Mouse (Mus musculus) MEL (cell line): ENCODE results near the gene Zfp970. TPM values are rescaled to one million over a fixed set of nuclear protein-coding genes. Genes with fewer than 3 reads are reported as not detected.
"Not testable (repeated sequence)": the region's sequence is repeated elsewhere in the genome, so short reads cannot be mapped to it uniquely, and the experiment has no call there.

Experiments
- DNase-seq: peaks from one replicate; pipeline ENCODE4 v3.0.0; 2011; ENCODE audit warnings: low read depth, low spot score
- H3K27ac ChIP-seq: 2 replicates; pipeline ENCODE4 v1.5.1; 2012; ENCODE audit warnings: low read depth, mild to moderate bottlenecking, control low read depth, low read length, moderate library complexity; ENCODE audit not compliant: control insufficient read depth
- H3K27me3 ChIP-seq, 2 experiments: fragments of 150-350 bp in 1 of 2; sonication (generic) in 1 of 2; 2 replicates each; pipeline ENCODE4 v1.6.1; 2012; ENCODE audit warnings: low read length in 2 of 2, mild to moderate bottlenecking in 2 of 2, improper control_type of control experiment in 1 of 2, moderate library complexity in 1 of 2; ENCODE audit not compliant: insufficient read depth in 2 of 2, control insufficient read depth in 1 of 2
- H3K36me3 ChIP-seq, 2 experiments: 2 replicates each; pipeline ENCODE4 v1.6.1; 2012 to 2014; ENCODE audit warnings: low read length in 2 of 2, improper control_type of control experiment in 1 of 2, inconsistent platforms in 1 of 2, mild to moderate bottlenecking in 1 of 2; ENCODE audit not compliant: insufficient read depth in 2 of 2, control insufficient read depth in 1 of 2
- H3K4me1 ChIP-seq, 2 experiments: fragments of 150-350 bp in 1 of 2; sonication (generic) in 1 of 2; 2 replicates each; pipeline ENCODE4 v1.6.1; 2012; ENCODE audit warnings: low read length in 2 of 2, improper control_type of control experiment in 1 of 2, mild to moderate bottlenecking in 1 of 2; ENCODE audit not compliant: insufficient read depth in 2 of 2, control insufficient read depth in 1 of 2
- H3K4me3 ChIP-seq, 2 experiments: fragments of 150-350 bp in 1 of 2; sonication (generic) in 1 of 2; 2 replicates each; pipeline ENCODE4 v1.5.1; 2012; ENCODE audit warnings: low read depth in 2 of 2, low read length in 2 of 2, mild to moderate bottlenecking in 2 of 2, moderate library complexity in 2 of 2, control low read depth in 1 of 2, improper control_type of control experiment in 1 of 2; ENCODE audit not compliant: control insufficient read depth in 1 of 2, insufficient read depth in 1 of 2
- H3K79me2 ChIP-seq: 2 replicates; pipeline ENCODE4 v1.6.1; 2012; ENCODE audit warnings: mild to moderate bottlenecking, low read length, moderate library complexity; ENCODE audit not compliant: control insufficient read depth, poor library complexity, insufficient read depth
- H3K9ac ChIP-seq: 2 replicates; pipeline ENCODE4 v1.6.1; 2012; ENCODE audit warnings: low read depth, mild to moderate bottlenecking, control low read depth, low read length, moderate library complexity; ENCODE audit not compliant: control insufficient read depth, poor library complexity, severe bottlenecking
- H3K9me3 ChIP-seq: fragments of 150-350 bp; sonication (generic); replicated peaks from 2 replicates; pipeline ENCODE4 v1.6.1; 2012; ENCODE audit warnings: mild to moderate bottlenecking, low read length, improper control_type of control experiment, moderate library complexity; ENCODE audit not compliant: insufficient read depth
- CTCF ChIP-seq, 3 experiments: IDR thresholded peaks in 2 of 3; conservative IDR thresholded peaks in 1 of 3; 2 replicates each; pipeline ENCODE4 v1.5.1; 2011 to 2012; ENCODE audit warnings: low read length in 3 of 3, low read depth in 2 of 3, mild to moderate bottlenecking in 2 of 3, improper control_type of control experiment in 1 of 3, inconsistent platforms in 1 of 3, mixed read lengths in 1 of 3, moderate library complexity in 1 of 3; ENCODE audit not compliant: control insufficient read depth in 1 of 3, insufficient read depth in 1 of 3, poor library complexity in 1 of 3, severe bottlenecking in 1 of 3
- ETS1 ChIP-seq: IDR thresholded peaks from 2 replicates; pipeline ENCODE4 v1.6.1; 2012; ENCODE audit warnings: low read depth, mild to moderate bottlenecking, inconsistent platforms, low read length, improper control_type of control experiment, moderate library complexity
- JUND ChIP-seq: IDR thresholded peaks from 2 replicates; pipeline ENCODE4 v1.6.1; 2011; ENCODE audit warnings: low read depth, mild to moderate bottlenecking, improper control_type of control experiment, low read length
- POLR2A ChIP-seq, 2 experiments: IDR thresholded peaks; 2 replicates each; pipeline ENCODE4 v1.6.1; 2011 to 2012; ENCODE audit warnings: low read length in 2 of 2, mild to moderate bottlenecking in 2 of 2, control low read depth in 1 of 2, improper control_type of control experiment in 1 of 2, low read depth in 1 of 2, moderate library complexity in 1 of 2; ENCODE audit not compliant: control insufficient read depth in 1 of 2, insufficient read depth in 1 of 2, poor library complexity in 1 of 2
- RAD21 ChIP-seq: IDR thresholded peaks from 2 replicates; pipeline ENCODE4 v1.6.1; 2011; ENCODE audit warnings: mild to moderate bottlenecking, low read depth, low read length, improper control_type of control experiment
- SIN3A ChIP-seq: IDR thresholded peaks from 2 replicates; pipeline ENCODE4 v1.6.1; 2012; ENCODE audit warnings: low read length, improper control_type of control experiment, inconsistent platforms
- polyA plus RNA-seq, 2 experiments: library from polyadenylated mRNA; stranded (reverse) in 1 of 2; unstranded in 1 of 2; fragments of >175 nt in 1 of 2; fragments of >200 nt in 1 of 2; gene quantifications; 2 replicates each; pipeline versions ENCODE4 v1.2.1 to v1.2.4; 2012; ENCODE audit warnings: low replicate concordance in 2 of 2, low read depth in 1 of 2; ENCODE audit not compliant: insufficient read length in 2 of 2, insufficient read depth in 1 of 2, missing spikeins in 1 of 2
- total RNA-seq: library from RNA; depleted of rRNA; stranded (reverse); fragments of 300-350 nt; gene quantifications from 2 replicates; pipeline ENCODE4 v1.2.3, GENCODE M21; 2012; rRNA removed

Zfp970 gene
- total and polyA plus RNA-seq, 3 experiments: 15.3 to 1,806 (median 28.7) TPM

DNA sequence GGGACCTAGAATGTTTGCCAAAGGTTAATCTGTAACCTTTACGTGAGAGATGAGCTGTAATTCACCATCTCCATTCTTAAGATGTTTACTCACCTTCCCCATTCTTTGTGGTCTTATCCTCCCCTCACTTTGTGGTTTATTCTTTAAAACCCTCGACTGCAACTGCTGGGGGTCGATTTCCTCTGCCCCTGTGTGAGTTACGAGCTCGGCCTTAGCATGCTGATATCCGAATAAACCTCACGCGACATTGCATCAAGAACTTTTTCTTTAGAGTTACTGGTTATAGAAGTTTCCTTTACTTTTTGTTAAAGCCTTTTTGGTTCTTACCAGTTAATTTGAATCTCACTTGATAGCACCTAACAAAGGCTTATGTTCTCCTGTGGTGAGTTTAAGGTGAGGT, 55.5 kb downstream of the Zfp970 start:
- no peak for DNase-seq
- no peaks in the 10 kb centered on the region for H3K27me3 ChIP-seq
- no peaks in the 10 kb centered on the region for H3K4me1 ChIP-seq
- H3K9ac ChIP-seq: no peak overlapping the region
- H3K27ac ChIP-seq: no peak overlapping the region
- no peak overlapping the region for H3K4me3 ChIP-seq
- no peaks in the 10 kb centered on the region for H3K36me3 ChIP-seq
- no peaks in the 10 kb centered on the region for H3K79me2 ChIP-seq
- H3K9me3 ChIP-seq: no peaks in the 10 kb centered on the region
- no peak for TF ChIP-seq CTCF (IDR thresholded peaks at IDR 0.05 in 2 of 3, conservative IDR thresholded peaks at IDR 0.05 in 1 of 3; ENCODE audit: control insufficient read depth in 1 of 3, insufficient read depth in 1 of 3, low read depth in 2 of 3, low read length in 3 of 3, poor library complexity in 1 of 3, severe bottlenecking in 1 of 3)
- no peak for TF ChIP-seq RAD21
- TF ChIP-seq ETS1: no peak
- no peak for TF ChIP-seq SIN3A

- Histone ChIP-seq H3K79me2 (no peaks in the 10 kb centered on the region), H3K36me3 (no peaks in the 10 kb centered on the region), H3K4me3 (no peak overlapping the region), H3K27me3 (no peaks in the 10 kb centered on the region), H3K9ac (no peak overlapping the region), H3K9me3 (no peaks in the 10 kb centered on the region), H3K4me1 (no peaks in the 10 kb centered on the region), H3K27ac (no peak overlapping the region)
- no peak for DNase-seq
- TF ChIP-seq SIN3A: no peak
- TF ChIP-seq JUND: no peak
- TF ChIP-seq POLR2A (IDR thresholded peaks at IDR 0.05; ENCODE audit: control insufficient read depth in 1 of 2, insufficient read depth in 1 of 2, low read depth in 1 of 2, low read length in 2 of 2, poor library complexity in 1 of 2): no peak
- TF ChIP-seq CTCF (IDR thresholded peaks at IDR 0.05 in 2 of 3, conservative IDR thresholded peaks at IDR 0.05 in 1 of 3; ENCODE audit: control insufficient read depth in 1 of 3, insufficient read depth in 1 of 3, low read depth in 2 of 3, low read length in 3 of 3, poor library complexity in 1 of 3, severe bottlenecking in 1 of 3): no peak
Measured at GRCm38 (mm10) chr2:177523061-177523460, 58.5 kb downstream of the Zfp970 start.

DNA sequence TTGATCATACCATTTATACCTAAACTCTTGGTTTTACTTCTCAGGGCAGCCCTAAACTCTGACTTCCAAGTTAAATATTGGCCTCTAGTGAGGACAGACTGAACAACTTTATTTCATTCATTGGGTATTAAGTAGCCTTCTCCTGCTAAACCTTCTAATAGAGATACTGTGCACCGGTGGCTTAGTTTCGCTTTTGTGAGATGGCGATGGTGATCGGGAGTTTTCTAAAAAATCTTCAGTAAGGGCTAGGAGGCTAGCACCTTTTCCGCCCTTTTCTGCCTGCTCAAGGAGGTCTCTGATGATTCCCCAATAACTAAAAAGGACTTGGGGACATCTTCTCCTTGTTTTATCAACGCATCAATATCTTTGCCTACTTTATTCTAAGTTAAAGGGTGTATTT, 59.1 kb downstream of the Zfp970 start:
- H3K9me3 ChIP-seq, H3K4me1 ChIP-seq, H3K4me3 ChIP-seq, H3K27me3 ChIP-seq, H3K79me2 ChIP-seq, H3K36me3 ChIP-seq, H3K27ac ChIP-seq, DNase-seq, H3K9ac ChIP-seq: not testable (repeated sequence)

DNA sequence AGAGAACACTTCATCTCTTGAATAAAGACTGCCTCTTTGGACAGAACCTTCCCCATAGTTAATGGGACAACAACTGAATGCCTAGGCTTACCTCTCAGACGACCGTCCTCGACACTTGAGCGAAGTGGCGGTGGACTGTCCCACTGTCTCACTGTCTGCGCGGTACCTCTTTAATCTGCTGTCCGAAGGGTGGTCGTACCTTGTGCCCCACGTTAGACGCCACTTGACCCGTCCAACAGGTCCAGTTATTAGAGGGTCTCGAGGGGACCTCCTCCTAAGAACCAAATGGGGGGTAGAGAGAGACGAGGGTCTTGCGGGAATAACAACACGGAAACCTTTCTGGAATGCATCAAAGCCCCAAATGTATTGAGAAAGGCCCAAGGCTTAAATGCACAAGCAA, 59.6 kb downstream of the Zfp970 start:
- not testable (repeated sequence) for H3K9me3 ChIP-seq, H3K4me1 ChIP-seq, H3K4me3 ChIP-seq, H3K27ac ChIP-seq, H3K36me3 ChIP-seq, H3K79me2 ChIP-seq, H3K27me3 ChIP-seq, DNase-seq, H3K9ac ChIP-seq

Other genes starting within 250 kb of the Zfp970 start
- 6.2 and 7.2 TPM in 2 replicates for gene Gm14409, start 197.7 kb upstream of the Zfp970 start, total RNA-seq
- 100 to 1,000 TPM in 1 of 2 experiments, 1 to 10 TPM in 1; 1.5 to 829 TPM for gene Gm14409, start 197.7 kb upstream of the Zfp970 start, polyA plus RNA-seq
- gene Gm14412, start 140.4 kb upstream of the Zfp970 start, total RNA-seq: 1.2 and 1.6 TPM in 2 replicates
- gene Gm14412, start 140.4 kb upstream of the Zfp970 start, polyA plus RNA-seq: 1,000 to 10,000 TPM in 1 of 2 experiments, 1 to 10 TPM in 1; 1.8 to 1,608 TPM
- 0.13 and 0.39 TPM in 2 replicates for gene Gm14418, start 66.4 kb upstream of the Zfp970 start, total RNA-seq
- gene Gm14418, start 66.4 kb upstream of the Zfp970 start, polyA plus RNA-seq: under 1 TPM in 1 of 2 experiments, not detected in 1; 0.14 TPM
- 5.4 TPM in 2 replicates for gene Gm14403, start 33.5 kb downstream of the Zfp970 start, total RNA-seq
- 100 to 1,000 TPM in 1 of 2 experiments, 1 to 10 TPM in 1; 1.8 to 640 TPM for gene Gm14403, start 33.5 kb downstream of the Zfp970 start, polyA plus RNA-seq
- gene Gm14406, start 113.5 kb downstream of the Zfp970 start, total RNA-seq: 0.89 and 0.92 TPM in 2 replicates
- gene Gm14406, start 113.5 kb downstream of the Zfp970 start, polyA plus RNA-seq: not detected